Mouse (Mus musculus) heart, postnatal 0 days (tissue): ENCODE data around the gene Olfr1416.

ENCODE experiments used
- CTCF ChIP-seq: IDR thresholded peaks from 2 replicates; pipeline ENCODE4 v1.5.1; 2016; ENCODE audit warnings: antibody characterized with exemption, control low read depth, low read depth
- EP300 ChIP-seq: IDR thresholded peaks from 2 replicates; pipeline ENCODE4 v1.6.1; 2016; ENCODE audit warnings: antibody characterized with exemption, low read depth

DNA sequence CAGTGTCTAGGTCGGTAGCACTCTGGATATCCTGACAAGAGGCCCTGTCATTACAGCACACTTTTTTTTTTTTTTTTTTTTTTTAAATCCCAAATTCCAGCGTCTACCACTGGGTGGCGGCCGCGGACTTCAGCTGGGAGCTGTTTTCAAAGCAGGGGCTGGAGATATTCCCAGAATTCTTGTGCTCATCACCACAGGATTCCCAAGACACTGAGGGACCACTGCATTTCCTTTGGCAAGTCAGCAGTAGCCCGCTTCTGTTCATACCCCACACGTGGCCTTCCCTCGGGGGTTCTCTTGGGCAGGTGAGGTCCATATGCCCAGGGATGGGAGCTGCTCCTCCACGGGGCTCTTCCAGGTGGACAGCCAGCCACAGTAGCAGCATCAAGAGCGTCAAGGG is 36.5 kb upstream of the Olfr1416 start:
- TF ChIP-seq EP300 (no peak), CTCF (peak; percentile 52)
